Mouse (Mus musculus) kidney, adult 2 months (tissue): ENCODE data around the gene Gm1673.

Experiments used
- CTCF ChIP-seq: fragments of 200-500 bp; conservative IDR thresholded peaks from 2 replicates; pipeline ENCODE4 v1.5.1; 2011; ENCODE audit warnings: low read depth, mild to moderate bottlenecking, control low read depth, low read length, moderate library complexity, mixed read lengths; ENCODE audit not compliant: insufficient read depth, insufficient read length
- POLR2A ChIP-seq: fragments of 200-500 bp; IDR thresholded peaks from one replicate; pipeline ENCODE4 v1.6.1; 2011; ENCODE audit warnings: low read depth, low read length, control low read depth

GRCm38 (mm10) chr5:33983309-33984121 is at the start of gene Gm1673:
- TF ChIP-seq POLR2A (no peak), CTCF (no peak)
